Mouse (Mus musculus) MEL (cell line): ENCODE measurements around the gene Lifr. TPM values are rescaled to one million over a fixed set of nuclear protein-coding genes. Genes with fewer than 3 reads are reported as not detected.

Experiments used
- DNase-seq: peaks from one replicate; pipeline ENCODE4 v3.0.0; 2011; ENCODE audit warnings: low read depth, low spot score
- H3K27ac ChIP-seq: 2 replicates; pipeline ENCODE4 v1.5.1; 2012; ENCODE audit warnings: low read depth, mild to moderate bottlenecking, control low read depth, low read length, moderate library complexity; ENCODE audit not compliant: control insufficient read depth
- H3K27me3 ChIP-seq, 2 experiments: fragments of 150-350 bp in 1 of 2; sonication (generic) in 1 of 2; 2 replicates each; pipeline ENCODE4 v1.6.1; 2012; ENCODE audit warnings: low read length in 2 of 2, mild to moderate bottlenecking in 2 of 2, improper control_type of control experiment in 1 of 2, moderate library complexity in 1 of 2; ENCODE audit not compliant: insufficient read depth in 2 of 2, control insufficient read depth in 1 of 2
- H3K36me3 ChIP-seq, 2 experiments: 2 replicates each; pipeline ENCODE4 v1.6.1; 2012 to 2014; ENCODE audit warnings: low read length in 2 of 2, improper control_type of control experiment in 1 of 2, inconsistent platforms in 1 of 2, mild to moderate bottlenecking in 1 of 2; ENCODE audit not compliant: insufficient read depth in 2 of 2, control insufficient read depth in 1 of 2
- H3K4me1 ChIP-seq, 2 experiments: fragments of 150-350 bp in 1 of 2; sonication (generic) in 1 of 2; 2 replicates each; pipeline ENCODE4 v1.6.1; 2012; ENCODE audit warnings: low read length in 2 of 2, improper control_type of control experiment in 1 of 2, mild to moderate bottlenecking in 1 of 2; ENCODE audit not compliant: insufficient read depth in 2 of 2, control insufficient read depth in 1 of 2
- H3K4me3 ChIP-seq, 2 experiments: fragments of 150-350 bp in 1 of 2; sonication (generic) in 1 of 2; 2 replicates each; pipeline ENCODE4 v1.5.1; 2012; ENCODE audit warnings: low read depth in 2 of 2, low read length in 2 of 2, mild to moderate bottlenecking in 2 of 2, moderate library complexity in 2 of 2, control low read depth in 1 of 2, improper control_type of control experiment in 1 of 2; ENCODE audit not compliant: control insufficient read depth in 1 of 2, insufficient read depth in 1 of 2
- H3K79me2 ChIP-seq: 2 replicates; pipeline ENCODE4 v1.6.1; 2012; ENCODE audit warnings: mild to moderate bottlenecking, low read length, moderate library complexity; ENCODE audit not compliant: control insufficient read depth, poor library complexity, insufficient read depth
- H3K9ac ChIP-seq: 2 replicates; pipeline ENCODE4 v1.6.1; 2012; ENCODE audit warnings: low read depth, mild to moderate bottlenecking, control low read depth, low read length, moderate library complexity; ENCODE audit not compliant: control insufficient read depth, poor library complexity, severe bottlenecking
- H3K9me3 ChIP-seq: fragments of 150-350 bp; sonication (generic); replicated peaks from 2 replicates; pipeline ENCODE4 v1.6.1; 2012; ENCODE audit warnings: mild to moderate bottlenecking, low read length, improper control_type of control experiment, moderate library complexity; ENCODE audit not compliant: insufficient read depth
- CHD1 ChIP-seq: IDR thresholded peaks from 2 replicates; pipeline ENCODE4 v1.6.1; 2012; ENCODE audit warnings: low read depth, mild to moderate bottlenecking, inconsistent platforms, low read length, improper control_type of control experiment
- CHD2 ChIP-seq: IDR thresholded peaks from 2 replicates; pipeline ENCODE4 v1.6.1; 2011; ENCODE audit warnings: low read length, improper control_type of control experiment
- ELF1 ChIP-seq: IDR thresholded peaks from 2 replicates; pipeline ENCODE4 v1.6.1; 2014; ENCODE audit warnings: low read depth, mild to moderate bottlenecking, inconsistent platforms, low read length, improper control_type of control experiment, moderate library complexity
- EP300 ChIP-seq, 2 experiments: IDR thresholded peaks; 2 replicates each; pipeline ENCODE4 v1.6.1; 2011; ENCODE audit warnings: improper control_type of control experiment in 2 of 2, low read length in 2 of 2, low read depth in 1 of 2, mild to moderate bottlenecking in 1 of 2
- ETS1 ChIP-seq: IDR thresholded peaks from 2 replicates; pipeline ENCODE4 v1.6.1; 2012; ENCODE audit warnings: low read depth, mild to moderate bottlenecking, inconsistent platforms, low read length, improper control_type of control experiment, moderate library complexity
- GABPA ChIP-seq: IDR thresholded peaks from 2 replicates; pipeline ENCODE4 v1.6.1; 2012; ENCODE audit warnings: low read depth, mild to moderate bottlenecking, inconsistent platforms, low read length, improper control_type of control experiment, moderate library complexity
- JUND ChIP-seq: IDR thresholded peaks from 2 replicates; pipeline ENCODE4 v1.6.1; 2011; ENCODE audit warnings: low read depth, mild to moderate bottlenecking, improper control_type of control experiment, low read length
- KAT2A ChIP-seq: conservative IDR thresholded peaks from 2 replicates; pipeline ENCODE4 v1.6.1; 2012; ENCODE audit warnings: low read depth, low read length, improper control_type of control experiment, inconsistent platforms
- MAFK ChIP-seq: IDR thresholded peaks from 2 replicates; pipeline ENCODE4 v1.6.1; 2011; ENCODE audit warnings: low read depth, mild to moderate bottlenecking, low read length, improper control_type of control experiment, borderline replicate concordance
- MAX ChIP-seq: IDR thresholded peaks from 2 replicates; pipeline ENCODE4 v1.6.1; 2011; ENCODE audit warnings: low read length, improper control_type of control experiment
- MXI1 ChIP-seq: IDR thresholded peaks from 2 replicates; pipeline ENCODE4 v1.6.1; 2011; ENCODE audit warnings: mild to moderate bottlenecking, low read depth, low read length, improper control_type of control experiment
- MYB ChIP-seq: IDR thresholded peaks from 2 replicates; pipeline ENCODE4 v1.6.1; 2011; ENCODE audit warnings: mild to moderate bottlenecking, low read depth, low read length, improper control_type of control experiment
- NRF1 ChIP-seq: IDR thresholded peaks from 2 replicates; pipeline ENCODE4 v1.6.1; 2014; ENCODE audit warnings: low read depth, mild to moderate bottlenecking, inconsistent platforms, low read length, improper control_type of control experiment, moderate library complexity; ENCODE audit not compliant: poor library complexity, insufficient read depth, severe bottlenecking
- POLR2AphosphoS2 ChIP-seq: IDR thresholded peaks from 2 replicates; pipeline ENCODE4 v1.6.1; 2011; ENCODE audit warnings: low read length, improper control_type of control experiment
- POLR2AphosphoS5 ChIP-seq: IDR thresholded peaks from 2 replicates; pipeline ENCODE4 v1.6.1; 2012; ENCODE audit warnings: low read depth, borderline replicate concordance, mild to moderate bottlenecking, inconsistent platforms, low read length, moderate library complexity, mixed read lengths
- RCOR1 ChIP-seq: IDR thresholded peaks from 2 replicates; pipeline ENCODE4 v1.6.1; 2012; ENCODE audit warnings: low read depth, mild to moderate bottlenecking, inconsistent platforms, low read length, improper control_type of control experiment
- SIN3A ChIP-seq: IDR thresholded peaks from 2 replicates; pipeline ENCODE4 v1.6.1; 2012; ENCODE audit warnings: low read length, improper control_type of control experiment, inconsistent platforms
- SMC3 ChIP-seq: IDR thresholded peaks from 2 replicates; pipeline ENCODE4 v1.6.1; 2011; ENCODE audit warnings: low read depth, low read length, improper control_type of control experiment
- TAL1 ChIP-seq: IDR thresholded peaks from 2 replicates; pipeline ENCODE4 v1.6.1; 2012; ENCODE audit warnings: mild to moderate bottlenecking, inconsistent platforms, low read length, moderate library complexity, mixed read lengths
- UBTF ChIP-seq: IDR thresholded peaks from 2 replicates; pipeline ENCODE4 v1.6.1; 2012; ENCODE audit warnings: low read depth, mild to moderate bottlenecking, inconsistent platforms, low read length, improper control_type of control experiment, moderate library complexity, borderline replicate concordance; ENCODE audit not compliant: insufficient read depth
- USF1 ChIP-seq: IDR thresholded peaks from 2 replicates; pipeline ENCODE4 v1.6.1; 2014; ENCODE audit warnings: low read depth, mild to moderate bottlenecking, inconsistent platforms, low read length, improper control_type of control experiment, moderate library complexity
- ZC3H11A ChIP-seq: IDR thresholded peaks from 2 replicates; pipeline ENCODE4 v1.6.1; 2012; ENCODE audit warnings: low read depth, mild to moderate bottlenecking, inconsistent platforms, low read length, improper control_type of control experiment
- ZKSCAN1 ChIP-seq: IDR thresholded peaks from 2 replicates; pipeline ENCODE4 v1.6.1; 2012; ENCODE audit warnings: low read depth, mild to moderate bottlenecking, inconsistent platforms, low read length, improper control_type of control experiment, moderate library complexity
- ZNF384 ChIP-seq: IDR thresholded peaks from 2 replicates; pipeline ENCODE4 v1.6.1; 2012; ENCODE audit warnings: low read depth, mild to moderate bottlenecking, inconsistent platforms, low read length, improper control_type of control experiment
- polyA plus RNA-seq, 2 experiments: library from polyadenylated mRNA; stranded (reverse) in 1 of 2; unstranded in 1 of 2; fragments of >175 nt in 1 of 2; fragments of >200 nt in 1 of 2; gene quantifications; 2 replicates each; pipeline versions ENCODE4 v1.2.1 to v1.2.4; 2012; ENCODE audit warnings: low replicate concordance in 2 of 2, low read depth in 1 of 2; ENCODE audit not compliant: insufficient read length in 2 of 2, insufficient read depth in 1 of 2, missing spikeins in 1 of 2
- total RNA-seq: library from RNA; depleted of rRNA; stranded (reverse); fragments of 300-350 nt; gene quantifications from 2 replicates; pipeline ENCODE4 v1.2.3, GENCODE M21; 2012

Lifr gene
- total and polyA plus RNA-seq, 3 experiments, result not detected

- Histone ChIP-seq H3K27me3 (no peaks in the 10 kb centered on the region), H3K4me1 (no peaks in the 10 kb centered on the region), H3K27ac (no peak overlapping the region), H3K9ac (no peak overlapping the region), H3K79me2 (no peaks in the 10 kb centered on the region)
- no peak for TF ChIP-seq ZC3H11A
- no peak for TF ChIP-seq USF1
- TF ChIP-seq POLR2AphosphoS2, result no peak
- no peak for TF ChIP-seq KAT2A
- no peak for TF ChIP-seq ELF1
- no peak for TF ChIP-seq MAX
- no peak for TF ChIP-seq RCOR1
- no peak for TF ChIP-seq MXI1
- no peak for TF ChIP-seq ZKSCAN1
- no peak for TF ChIP-seq JUND
- TF ChIP-seq TAL1, result no peak
- TF ChIP-seq POLR2AphosphoS5, result no peak
- TF ChIP-seq UBTF, result no peak
- no peak for TF ChIP-seq GABPA
- TF ChIP-seq SMC3, result no peak
- no peak for TF ChIP-seq ZNF384
- TF ChIP-seq NRF1, result no peak
- TF ChIP-seq, all 39 proteins: peak for 0
- H3K36me3 ChIP-seq, result no peaks in the 10 kb centered on the region
- no peaks in the 10 kb centered on the region for H3K9me3 ChIP-seq
- DNase-seq, result no peak
- no peak overlapping the region for H3K4me3 ChIP-seq
Observed at GRCm38 (mm10) chr15:7194748-7195221, 104.4 kb downstream of the Lifr start.

GRCm38 (mm10) chr15:7197652-7198445, 107.4 kb downstream of the Lifr start:
- Histone ChIP-seq H3K27me3 (no peaks in the 10 kb centered on the region), H3K9me3 (no peaks in the 10 kb centered on the region), H3K36me3 (no peaks in the 10 kb centered on the region), H3K79me2 (no peaks in the 10 kb centered on the region), H3K4me1 (no peaks in the 10 kb centered on the region), H3K9ac (no peak overlapping the region), H3K4me3 (no peak overlapping the region), H3K27ac (no peak overlapping the region)
- no peak for TF ChIP-seq CHD1
- no peak for TF ChIP-seq MYB
- TF ChIP-seq ETS1, result no peak
- TF ChIP-seq SIN3A, result no peak
- no peak for TF ChIP-seq GABPA
- TF ChIP-seq UBTF, result no peak
- TF ChIP-seq EP300 (IDR thresholded peaks at IDR 0.05; ENCODE audit: low read depth in 1 of 2, low read length in 2 of 2), result no peak
- TF ChIP-seq MXI1, result no peak
- TF ChIP-seq CHD2, result no peak
- no peak for TF ChIP-seq MAFK
- no peak for DNase-seq
